Mouse (Mus musculus): ENCODE results near the gene Flna.
"Not testable (repeated sequence)": the region's sequence is repeated elsewhere in the genome, so short reads cannot be mapped to it uniquely, and the experiment has no call there.

Flna gene

GRCm38 (mm10) chrX:74245687-74246086 lies 3.9 kb downstream of the Flna start:
- peak; percentile 80 for DNase-seq

- DNase-seq: no peak
These were observed 4.5 kb downstream of the Flna start for GRCm38 (mm10) chrX:74245107-74245506.

DNA sequence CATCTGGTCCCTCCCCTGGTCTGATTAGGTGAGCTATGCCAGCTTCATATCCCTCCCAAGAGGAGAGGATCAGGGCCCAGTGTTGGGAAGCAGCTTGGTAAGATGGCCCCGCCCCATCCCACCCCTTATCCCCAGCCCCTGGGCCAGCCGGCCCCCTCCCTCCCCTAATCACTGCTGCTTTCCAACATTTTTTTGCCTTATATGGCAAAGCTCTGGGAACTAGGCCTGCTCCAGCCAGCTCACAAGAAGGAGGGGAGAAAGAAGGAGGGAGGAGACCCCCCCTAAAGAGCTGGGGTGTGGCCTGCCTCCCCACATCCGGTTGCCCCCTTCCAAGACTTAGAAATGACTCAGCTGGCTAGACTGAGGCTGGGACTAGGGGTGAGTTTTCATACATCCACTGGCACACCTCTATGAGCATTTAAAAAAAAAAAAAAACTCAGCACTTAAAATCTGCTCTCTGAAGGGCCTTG lies 5.0 kb downstream of the Flna start:
- peak; percentile 78 for DNase-seq

DNA sequence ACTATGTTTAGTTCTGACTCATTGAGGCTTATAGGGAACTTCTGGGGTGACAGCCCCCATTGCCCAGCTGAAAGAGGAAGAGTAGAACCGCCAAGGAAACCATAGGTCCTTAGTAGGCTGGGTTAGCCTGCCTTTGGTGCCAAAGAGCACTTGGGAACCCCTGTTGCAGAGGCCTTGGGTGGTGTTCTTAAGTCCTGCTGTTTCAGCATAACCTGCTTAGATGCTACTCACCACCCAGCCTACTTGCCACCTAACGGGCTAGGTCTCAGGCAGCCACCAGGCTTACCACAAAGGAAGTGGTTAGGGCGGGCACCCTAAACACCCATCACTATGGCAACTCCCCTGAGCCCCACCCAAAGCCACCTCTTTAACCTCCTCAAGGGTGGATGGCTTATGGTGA lies 5.8 kb downstream of the Flna start:
- peak; percentile 84 for DNase-seq

DNA sequence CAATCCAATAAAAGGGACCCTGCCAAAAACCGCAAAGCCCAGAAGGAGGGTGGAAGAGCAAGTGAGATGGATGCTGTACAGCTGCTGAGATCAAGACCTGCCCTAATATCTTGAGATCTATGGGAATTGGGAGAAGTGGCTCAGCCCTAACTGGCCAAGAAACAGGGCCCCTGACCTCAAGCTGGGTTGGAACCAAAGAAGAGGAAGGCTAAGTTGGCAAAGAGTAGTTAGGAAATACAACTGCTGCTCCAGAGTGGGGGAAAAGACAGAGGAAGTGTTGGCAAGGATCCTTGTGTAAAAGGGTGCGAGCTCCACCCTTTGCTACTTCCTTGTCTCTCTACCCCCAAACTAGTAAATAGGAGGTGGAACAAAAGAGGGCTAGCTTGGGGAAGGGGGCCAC lies 6.2 kb downstream of the Flna start:
- no peak for DNase-seq

DNA sequence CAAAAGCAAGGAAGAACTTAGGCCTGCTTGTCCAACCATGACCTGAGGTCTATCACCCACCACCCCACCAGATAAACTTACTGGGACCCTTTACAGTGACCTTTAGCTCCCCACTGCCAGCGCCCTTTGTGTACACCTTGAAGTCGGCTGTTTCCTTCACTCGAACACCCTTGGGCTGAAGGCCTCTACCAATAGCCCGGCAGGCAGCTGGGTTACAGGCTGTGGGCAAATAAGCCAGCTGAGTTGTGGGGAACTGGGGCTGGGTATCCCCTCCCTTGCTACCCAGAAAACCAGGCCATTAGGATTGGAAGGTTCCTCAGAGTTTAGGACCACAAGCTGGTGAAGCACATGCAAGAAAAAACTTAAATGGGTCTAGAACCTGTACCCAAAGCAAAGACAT lies 9.3 kb downstream of the Flna start:
- no peak for DNase-seq

- DNase-seq: no peak
These were observed 16.4 kb downstream of the Flna start for GRCm38 (mm10) chrX:74233196-74233595.

GRCm38 (mm10) chrX:74230038-74230437 lies 19.6 kb downstream of the Flna start:
- DNase-seq: no peak

DNA sequence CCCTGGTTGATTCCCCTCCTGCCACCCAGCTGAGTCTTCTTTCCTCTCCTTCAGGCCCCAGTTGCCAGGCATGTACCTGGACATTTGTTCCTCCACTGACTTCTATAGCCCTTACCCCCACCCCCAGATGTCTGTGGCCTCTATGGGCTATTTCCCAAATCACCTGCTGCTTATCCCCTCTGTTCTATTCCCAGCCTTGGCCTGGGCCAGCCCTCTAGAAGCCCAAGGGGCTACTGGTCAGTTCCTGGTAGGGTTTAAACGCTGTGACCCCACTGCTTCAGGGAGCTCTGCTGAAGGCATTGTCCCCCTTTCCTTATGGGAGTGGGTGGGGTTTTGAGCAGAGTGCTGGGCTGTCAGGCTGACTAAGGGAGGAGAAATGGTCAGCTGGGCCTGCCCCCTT lies 29.5 kb downstream of the Flna start:
- DNase-seq: not testable (repeated sequence)

GRCm38 (mm10) chrX:74219449-74219848 lies 30.2 kb downstream of the Flna start:
- no peak for DNase-seq

- DNase-seq: no peak
These were observed 31.1 kb downstream of the Flna start for GRCm38 (mm10) chrX:74218496-74218895.

GRCm38 (mm10) chrX:74203556-74203955 lies 46.1 kb downstream of the Flna start:
- DNase-seq: no peak

GRCm38 (mm10) chrX:74176959-74177358 lies 72.7 kb downstream of the Flna start, which contains the start of gene Tktl1:
Tktl1 (plus strand) TSS chrX:74177259.
- DNase-seq: no peak

All from thymus, postnatal 14 days (tissue).